Mouse (Mus musculus): ENCODE data around the gene Wdr82.

GRCm38 (mm10) chr9:106201895-106202294, 31.2 kb downstream of the Wdr82 start:
- TF ChIP-seq CTCF (IDR thresholded peaks at IDR 0.05) (no peak), POLR2A (IDR thresholded peaks at IDR 0.05; ENCODE audit: insufficient read depth, low read depth, low read length) (no peak), EP300 (IDR thresholded peaks at IDR 0.05; ENCODE audit: insufficient read depth, low read depth, low read length) (no peak)

Data from heart, adult 2 months (tissue).